Mouse (Mus musculus) G1E (cell line): Measurements from ENCODE around the gene Snrpd3.

ENCODE experiments used
- CTCF ChIP-seq: IDR thresholded peaks from 2 replicates; pipeline ENCODE4 v1.5.1; 2012; ENCODE audit warnings: low read depth, low read length, inconsistent platforms, mixed read lengths
- GATA1 ChIP-seq: IDR thresholded peaks from 2 replicates; pipeline ENCODE4 v1.6.1; 2012; ENCODE audit warnings: borderline replicate concordance, low read length, inconsistent platforms, mixed read lengths
- GATA2 ChIP-seq: IDR thresholded peaks from 2 replicates; pipeline ENCODE4 v1.6.1; 2012; ENCODE audit warnings: low read depth, low read length, inconsistent platforms, borderline replicate concordance
- POLR2AphosphoS5 ChIP-seq: IDR thresholded peaks from 2 replicates; pipeline ENCODE4 v1.6.1; 2012; ENCODE audit warnings: low read depth, low read length, inconsistent platforms; ENCODE audit not compliant: insufficient replicate concordance
- TAL1 ChIP-seq: conservative IDR thresholded peaks from 2 replicates; pipeline ENCODE4 v1.6.1; 2012; ENCODE audit warnings: low read depth, low read length, inconsistent platforms, mixed read lengths

GRCm38 (mm10) chr10:75479955-75480354 is 37.4 kb upstream of the Snrpd3 start:
- TF ChIP-seq CTCF, result no peak
- no peak for TF ChIP-seq TAL1
- TF ChIP-seq GATA1, result no peak
- no peak for TF ChIP-seq POLR2AphosphoS5
- no peak for TF ChIP-seq GATA2
